Mouse (Mus musculus) MEL (cell line): ENCODE results near the gene 1500009C09Rik.

Source experiments
- BHLHE40 ChIP-seq: IDR thresholded peaks from 2 replicates; pipeline ENCODE4 v1.6.1; 2012; ENCODE audit warnings: low read depth, mild to moderate bottlenecking, inconsistent platforms, low read length, improper control_type of control experiment, borderline replicate concordance
- CTCF ChIP-seq, 3 experiments: IDR thresholded peaks in 2 of 3; conservative IDR thresholded peaks in 1 of 3; 2 replicates each; pipeline ENCODE4 v1.5.1; 2011 to 2012; ENCODE audit warnings: low read length in 3 of 3, low read depth in 2 of 3, mild to moderate bottlenecking in 2 of 3, improper control_type of control experiment in 1 of 3, inconsistent platforms in 1 of 3, mixed read lengths in 1 of 3, moderate library complexity in 1 of 3; ENCODE audit not compliant: control insufficient read depth in 1 of 3, insufficient read depth in 1 of 3, poor library complexity in 1 of 3, severe bottlenecking in 1 of 3
- POLR2A ChIP-seq, 2 experiments: IDR thresholded peaks; 2 replicates each; pipeline ENCODE4 v1.6.1; 2011 to 2012; ENCODE audit warnings: low read length in 2 of 2, mild to moderate bottlenecking in 2 of 2, control low read depth in 1 of 2, improper control_type of control experiment in 1 of 2, low read depth in 1 of 2, moderate library complexity in 1 of 2; ENCODE audit not compliant: control insufficient read depth in 1 of 2, insufficient read depth in 1 of 2, poor library complexity in 1 of 2
- TAL1 ChIP-seq: IDR thresholded peaks from 2 replicates; pipeline ENCODE4 v1.6.1; 2012; ENCODE audit warnings: mild to moderate bottlenecking, inconsistent platforms, low read length, moderate library complexity, mixed read lengths

- TF ChIP-seq CTCF (IDR thresholded peaks at IDR 0.05 in 2 of 3, conservative IDR thresholded peaks at IDR 0.05 in 1 of 3; ENCODE audit: control insufficient read depth in 1 of 3, insufficient read depth in 1 of 3, low read depth in 2 of 3, low read length in 3 of 3, poor library complexity in 1 of 3, severe bottlenecking in 1 of 3) (no peak), POLR2A (IDR thresholded peaks at IDR 0.05; ENCODE audit: control insufficient read depth in 1 of 2, insufficient read depth in 1 of 2, low read depth in 1 of 2, low read length in 2 of 2, poor library complexity in 1 of 2) (no peak), BHLHE40 (no peak), TAL1 (no peak)
These were observed 39.5 kb upstream of the 1500009C09Rik start, which contains the start of gene Shisa8 for GRCm38 (mm10) chr15:82212752-82213063.
